Mouse (Mus musculus): ENCODE measurements around the gene Nudt17.
"Not testable (repeated sequence)": the region's sequence is repeated elsewhere in the genome, so short reads cannot be mapped to it uniquely, and the experiment has no call there.

Gene Nudt17

DNA sequence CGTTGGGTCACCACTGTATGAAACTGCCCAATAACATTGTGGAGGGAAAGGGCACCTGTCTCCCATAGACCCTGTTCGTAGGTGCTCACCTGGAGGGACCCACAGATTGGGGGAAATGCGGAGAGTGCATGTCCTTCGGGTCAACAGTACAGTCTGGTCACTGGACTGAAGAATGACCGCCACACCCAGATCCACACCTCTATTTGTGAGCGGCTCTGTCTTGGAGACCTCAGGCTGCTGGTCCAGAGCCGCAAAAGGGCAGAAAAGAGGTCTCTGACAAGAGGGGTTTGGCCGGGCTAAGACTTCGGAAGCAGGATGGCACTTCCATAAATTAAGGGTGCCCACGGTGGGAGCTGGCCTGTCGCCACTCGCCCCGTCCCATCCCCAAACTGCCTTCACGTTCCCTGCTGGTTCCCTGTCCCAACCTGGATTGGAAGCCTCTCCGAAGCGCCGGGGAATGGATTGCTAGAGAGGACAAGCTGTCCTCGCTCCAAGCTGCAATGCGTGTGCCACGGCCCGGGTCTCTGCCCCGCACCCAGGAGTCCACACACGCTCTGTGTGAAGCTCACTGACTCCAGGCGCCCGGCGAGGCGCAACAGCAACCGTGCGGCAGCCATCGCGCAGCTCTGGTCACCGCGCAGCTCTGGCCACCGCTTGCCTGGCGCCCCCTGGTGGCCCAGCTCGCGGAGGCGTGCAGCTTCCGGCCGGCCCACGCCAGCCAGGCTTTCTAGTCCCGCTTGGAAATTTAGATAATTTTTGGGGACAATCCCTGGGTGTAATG is at the start of gene Nudt17:
TSS of gene Nudt17 (minus strand) at position 660 of the 781 bp plus-strand sequence.
- DNase-seq (ENCODE audit: low spot score in 2 of 2) = peak; percentile 76 to 93

DNA sequence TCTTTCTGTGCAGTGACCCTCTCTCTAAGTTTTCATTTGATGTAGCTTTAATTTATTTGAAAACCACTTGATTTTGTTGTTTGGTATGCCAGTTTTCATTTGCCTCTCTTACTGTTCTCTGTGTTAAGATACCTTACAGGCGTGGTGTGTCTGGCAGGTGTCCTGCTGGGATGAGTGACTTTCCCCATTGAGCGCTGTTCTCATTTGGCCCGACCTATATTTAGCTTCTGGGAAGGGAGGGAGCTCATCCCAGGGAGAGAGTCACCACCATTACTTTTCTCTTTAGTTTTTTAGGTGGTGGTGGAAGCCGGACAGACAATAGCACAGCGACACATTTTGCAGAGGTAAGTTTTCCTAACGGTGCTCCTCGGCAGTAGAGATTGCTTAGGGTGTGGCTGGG is 49.3 kb upstream of the Nudt17 start:
- no peak for DNase-seq (ENCODE audit: low spot score in 2 of 2)

DNA sequence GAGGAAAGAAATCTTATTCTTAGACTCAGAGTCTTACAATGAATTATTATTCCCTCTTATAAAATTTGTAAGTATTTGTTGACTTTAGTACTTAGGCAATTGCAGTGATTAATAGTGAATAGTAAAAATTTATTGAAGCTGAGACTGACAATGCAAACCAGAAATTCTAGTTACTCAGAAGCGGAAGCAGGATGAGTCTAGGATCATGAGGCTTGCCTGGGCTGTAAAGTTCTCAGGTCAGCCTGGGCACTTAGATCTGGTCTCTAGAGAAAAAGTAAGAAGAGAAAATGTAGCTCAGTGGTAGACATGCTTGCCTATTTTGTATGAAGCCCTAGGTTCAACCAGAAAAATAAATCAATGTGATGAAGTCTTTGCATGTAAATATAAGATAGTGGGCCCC is 47.6 kb upstream of the Nudt17 start:
- no peak for DNase-seq (ENCODE audit: low spot score in 2 of 2)

DNA sequence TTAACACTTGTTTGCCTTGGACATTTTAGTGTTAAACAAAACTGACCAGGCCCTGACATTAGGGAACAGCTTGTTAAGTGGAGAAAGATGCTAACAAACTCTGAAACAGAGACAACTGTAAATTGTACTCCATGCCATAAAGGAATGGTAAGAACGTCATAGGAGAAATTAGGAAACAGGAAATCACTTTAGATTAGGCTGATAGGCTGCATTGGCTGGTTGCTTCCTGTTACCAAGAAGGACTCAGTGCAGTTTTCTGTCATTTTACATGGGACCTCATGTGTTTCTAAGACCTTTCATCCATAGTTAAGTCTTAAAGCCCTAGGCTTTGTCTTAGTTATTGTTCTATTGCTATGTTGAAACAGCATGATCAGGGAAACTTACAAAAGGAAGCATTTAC is 38.5 kb upstream of the Nudt17 start:
- no peak for DNase-seq (ENCODE audit: low spot score in 2 of 2)

GRCm38 (mm10) chr3:96744348-96744747 is 36.0 kb upstream of the Nudt17 start:
- DNase-seq (ENCODE audit: low spot score in 2 of 2) = no peak

DNA sequence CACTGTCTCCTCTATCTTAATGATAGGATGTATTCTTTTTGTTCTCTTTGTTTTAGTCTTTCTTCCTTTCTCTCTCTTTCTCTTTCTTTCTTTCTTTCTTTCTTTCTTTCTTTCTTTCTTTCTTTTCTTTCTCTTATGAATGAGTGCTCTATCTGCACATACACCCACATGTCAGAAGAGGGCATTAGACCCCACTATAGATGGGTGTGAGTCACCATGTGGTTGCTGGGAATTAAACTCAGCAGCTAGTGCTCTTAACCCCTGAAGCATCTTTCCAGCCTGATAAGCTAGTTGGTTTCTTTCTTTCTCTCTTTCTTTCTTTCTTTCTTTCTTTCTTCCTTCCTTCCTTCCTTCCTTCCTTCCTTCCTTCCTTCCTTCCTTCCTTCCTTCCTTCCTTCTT is 31.9 kb upstream of the Nudt17 start:
- DNase-seq (ENCODE audit: low spot score in 2 of 2) = not testable (repeated sequence)

GRCm38 (mm10) chr3:96737995-96738394 is 29.6 kb upstream of the Nudt17 start:
- DNase-seq (ENCODE audit: low spot score in 2 of 2) = no peak

- DNase-seq (ENCODE audit: low spot score in 2 of 2) = no peak
Measured at GRCm38 (mm10) chr3:96737013-96737740, 28.8 kb upstream of the Nudt17 start.

DNA sequence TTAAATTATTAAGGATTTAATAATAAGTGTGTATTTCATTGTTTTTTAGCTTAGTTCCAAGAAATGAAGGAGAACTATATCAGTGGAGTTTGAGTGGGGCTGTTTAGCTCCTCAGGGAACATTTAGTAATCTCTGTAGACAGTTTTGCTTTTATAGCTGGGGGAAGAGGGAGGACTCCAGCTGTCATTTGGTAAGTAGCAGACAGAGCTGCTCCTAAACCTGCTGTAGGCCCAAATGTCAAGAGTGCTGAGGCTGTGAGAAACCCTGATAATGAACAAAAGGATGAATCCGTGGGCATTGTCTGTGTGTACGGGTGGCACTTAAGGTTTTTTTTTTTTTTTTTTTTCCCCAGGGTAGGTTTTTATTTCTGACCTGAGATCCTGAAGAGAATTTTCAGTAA is 26.8 kb upstream of the Nudt17 start:
- DNase-seq (ENCODE audit: low spot score in 2 of 2) = no peak

GRCm38 (mm10) chr3:96733984-96734383 is 25.6 kb upstream of the Nudt17 start:
- no peak for DNase-seq (ENCODE audit: low spot score in 2 of 2)

DNA sequence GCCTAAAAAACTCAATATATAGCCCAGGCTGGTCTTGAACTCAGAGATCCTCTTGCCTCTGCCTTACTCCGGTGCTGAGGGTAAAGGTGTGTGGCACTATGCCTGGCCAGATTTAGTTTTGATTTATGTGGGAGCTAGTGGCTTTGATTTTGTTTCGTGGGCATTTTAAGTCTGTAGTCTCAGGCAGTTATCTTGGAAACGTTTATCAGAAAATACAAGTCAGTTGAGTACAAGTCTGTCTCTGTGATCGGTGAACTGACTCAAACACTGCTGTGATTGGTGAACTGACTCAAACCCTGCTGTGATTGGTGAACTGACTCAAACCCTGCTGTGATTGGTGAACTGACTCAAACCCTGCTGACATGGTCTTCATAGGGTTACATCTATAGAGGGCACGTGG is 22.4 kb upstream of the Nudt17 start:
- no peak for DNase-seq (ENCODE audit: low spot score in 2 of 2)

GRCm38 (mm10) chr3:96729403-96729784 is 21.0 kb upstream of the Nudt17 start:
- DNase-seq (ENCODE audit: low spot score in 2 of 2) = no peak

DNA sequence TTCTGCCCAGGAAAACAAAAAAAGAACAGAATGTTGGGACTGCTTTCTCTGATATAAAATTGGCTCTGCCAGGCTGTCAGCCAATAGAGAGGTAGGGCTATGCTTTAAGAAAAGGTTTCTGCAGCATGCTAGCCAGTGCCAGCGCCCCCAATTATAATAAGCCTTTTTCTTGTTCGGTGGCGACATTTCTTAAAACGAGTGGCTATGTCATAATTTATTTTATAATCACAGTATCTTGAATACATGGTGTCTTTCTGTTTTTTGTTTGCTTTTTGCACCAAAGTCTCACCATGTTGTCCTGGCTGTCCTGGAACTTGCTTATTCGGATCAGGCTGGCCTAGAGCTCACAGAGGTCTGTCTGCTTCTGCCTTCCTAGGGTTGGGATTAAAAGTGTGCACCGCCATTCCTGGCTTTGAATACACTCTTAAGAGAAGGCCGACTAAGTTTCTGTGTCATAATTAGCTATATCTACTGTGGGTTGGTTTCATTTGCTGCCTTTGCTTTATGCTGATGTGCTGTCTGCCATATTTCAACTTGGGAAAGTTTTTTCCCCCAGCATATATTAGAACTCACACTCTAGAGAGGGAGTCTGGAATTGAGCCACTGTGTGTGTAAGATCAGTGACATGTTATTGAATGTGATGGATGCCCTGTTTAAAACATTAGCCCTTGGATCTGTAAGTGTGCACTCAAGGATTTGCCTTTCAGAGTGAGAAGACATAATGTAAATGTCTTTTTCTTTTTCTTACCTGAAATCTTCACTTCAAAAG is 20.5 kb upstream of the Nudt17 start:
- no peak for DNase-seq (ENCODE audit: low spot score in 2 of 2)

GRCm38 (mm10) chr3:96727828-96728633 is 19.7 kb upstream of the Nudt17 start:
- no peak for DNase-seq (ENCODE audit: low spot score in 2 of 2)

DNA sequence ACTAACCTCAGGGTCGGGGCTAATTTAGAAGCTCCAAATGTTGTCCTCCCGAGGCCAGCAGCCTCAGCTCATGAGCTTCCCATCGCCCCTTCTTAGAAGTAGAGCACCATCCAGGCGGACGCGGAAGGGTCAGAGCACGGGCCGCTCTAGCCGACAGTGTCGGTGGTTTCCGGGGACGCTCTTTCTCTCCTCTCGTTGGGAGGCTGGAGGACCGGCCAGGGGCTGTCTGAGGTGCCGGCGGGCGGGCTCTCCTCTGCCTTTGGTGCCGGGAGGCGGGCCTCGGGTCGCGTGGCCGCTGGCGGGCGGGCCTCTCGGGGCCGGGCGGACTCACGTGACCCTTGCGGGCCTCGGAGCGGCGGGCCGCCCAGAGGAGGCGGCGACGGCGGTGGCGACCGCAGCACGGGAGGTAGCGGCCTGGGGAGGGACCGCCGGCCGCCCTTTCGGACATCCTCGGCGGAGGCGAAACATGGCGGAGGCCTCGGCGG is 19.0 kb upstream of the Nudt17 start, which contains the start of the genes Polr3c and Rnf115:
TSS of gene Polr3c (minus strand) at position 286 of the 485 bp plus-strand sequence.
TSS of gene Rnf115 (plus strand) at position 322 of the 485 bp plus-strand sequence.
- DNase-seq (ENCODE audit: low spot score in 2 of 2) = peak; percentile 96 to 98

- DNase-seq (ENCODE audit: low spot score in 2 of 2) = no peak
Measured at GRCm38 (mm10) chr3:96719173-96719572, 10.8 kb upstream of the Nudt17 start.

GRCm38 (mm10) chr3:96715854-96716253 is 7.5 kb upstream of the Nudt17 start:
- no peak for DNase-seq (ENCODE audit: low spot score in 2 of 2)

DNA sequence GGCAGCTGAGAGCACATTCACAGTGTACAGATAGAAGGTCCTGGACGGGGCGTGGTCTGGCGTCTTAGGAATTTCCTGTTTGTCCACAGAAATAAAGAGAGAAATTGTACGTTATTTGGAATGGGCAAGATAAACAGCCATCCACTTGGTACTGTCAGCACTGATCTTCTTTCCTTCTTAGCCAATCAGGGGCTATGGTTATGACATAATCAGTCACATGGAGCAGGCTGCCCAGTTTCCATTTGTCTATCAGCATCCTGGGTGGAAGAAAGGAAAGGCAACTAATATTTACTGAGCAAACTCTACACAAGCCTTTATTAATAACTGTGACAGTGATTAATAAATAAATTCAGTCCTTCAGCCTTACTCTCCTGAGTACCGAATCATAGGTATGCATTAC is 5.9 kb upstream of the Nudt17 start:
- DNase-seq (ENCODE audit: low spot score in 2 of 2) = no peak

GRCm38 (mm10) chr3:96708684-96709064 is 312 bp upstream of the Nudt17 start:
- DNase-seq (ENCODE audit: low spot score in 2 of 2) = no peak

- DNase-seq (ENCODE audit: low spot score in 2 of 2) = no peak
Measured at GRCm38 (mm10) chr3:96706984-96707383, 1.4 kb downstream of the Nudt17 start.

GRCm38 (mm10) chr3:96706217-96706616 is 2.1 kb downstream of the Nudt17 start:
- DNase-seq (ENCODE audit: low spot score in 2 of 2) = no peak
